Comparison of ENCODE assay signal across 28 mouse cellular contexts in the genomic region with DNA sequence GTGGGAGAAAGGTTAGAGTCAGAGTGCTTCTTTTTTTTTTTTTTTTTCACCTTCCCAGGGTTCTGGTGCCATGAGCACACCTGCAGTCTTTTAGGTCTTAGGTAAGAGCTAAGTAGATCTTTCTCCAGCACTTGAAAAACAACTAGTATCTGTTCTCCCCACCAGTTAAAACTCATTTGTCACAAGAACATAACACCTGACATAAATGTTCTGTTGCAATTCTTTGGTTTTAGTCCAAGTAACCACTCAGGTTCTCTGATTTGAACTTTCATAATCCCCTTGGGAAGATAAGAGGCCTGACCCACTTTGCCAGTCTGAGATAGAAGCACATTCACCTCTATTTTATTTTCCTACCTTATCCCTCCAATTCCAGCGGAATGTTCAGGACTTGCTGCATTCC.
DNase-seq lines count a peak whose midpoint lies in the region; ATAC-seq and TF ChIP-seq lines count a peak whose summit lies in the region.
"Had no signal": no experiment of that assay in that cellular context is flagged by ENCODE, and none has a peak within 500 bp of the region (broad histone marks: within the 10 kb centered on the region; RNA-seq: fewer than 3 reads in every experiment).

No protein-coding gene starts in this region.

- no peaks in the 10 kb centered on the region for H3K4me1 ChIP-seq in lung, embryonic 15.5 days
- no peaks in the 10 kb centered on the region; the same call in 1 of the 2 replicates for H3K4me1 ChIP-seq in lung, adult 2 months (ENCODE audit: control insufficient read depth, insufficient read depth, low read length)
- peaks cover 6% of the 10 kb centered on the region; the same call in 1 of the 2 replicates for H3K4me1 ChIP-seq in intestine, embryonic 16.5 days (ENCODE audit: control insufficient read depth, insufficient read depth, low read length)
- H3K4me1 ChIP-seq: embryonic facial prominence, embryonic 13.5 days; heart, embryonic 10.5 days; heart, embryonic 15.5 days; kidney, embryonic 15.5 days had no signal

- ATAC-seq in lung, embryonic 15.5 days (ENCODE audit: borderline replicate concordance, extremely low read depth, low FRiP score, low TSS enrichment) = peak; percentile 75; the same call in 1 of the 2 replicates
- peak; percentile 60 for ATAC-seq in intestine, embryonic 16.5 days
- ATAC-seq: CD4-positive, CD25-positive, alpha-beta regulatory T cell, adult 4 months; forebrain, postnatal 0 days; hindbrain, embryonic 16.5 days had no signal

- no peaks in the 10 kb centered on the region for H3K36me3 ChIP-seq in lung, embryonic 15.5 days
- no peaks in the 10 kb centered on the region for H3K36me3 ChIP-seq in intestine, embryonic 16.5 days (ENCODE audit: control insufficient read depth, insufficient read depth, low read length)
- H3K36me3 ChIP-seq: embryonic facial prominence, embryonic 13.5 days; heart, embryonic 10.5 days; heart, embryonic 15.5 days; kidney, embryonic 15.5 days had no signal

- no peak overlapping the region for H3K4me3 ChIP-seq in lung, embryonic 15.5 days
- H3K4me3 ChIP-seq in lung, adult 2 months (replicated peaks; ENCODE audit: extremely low read depth, low read depth, low read length) = no peak overlapping the region
- H3K4me3 ChIP-seq in intestine, embryonic 16.5 days (ENCODE audit: low read length) = no peak overlapping the region
- H3K4me3 ChIP-seq: embryonic facial prominence, embryonic 13.5 days; heart, embryonic 10.5 days; heart, embryonic 15.5 days; kidney, embryonic 15.5 days; layer of hippocampus, adult 2 months had no signal

- H3K9ac ChIP-seq in lung, embryonic 15.5 days = no peak overlapping the region
- no peak overlapping the region for H3K9ac ChIP-seq in intestine, embryonic 16.5 days (ENCODE audit: low read depth, low read length)
- H3K9ac ChIP-seq: embryonic facial prominence, embryonic 13.5 days; forebrain, postnatal 0 days; heart, embryonic 15.5 days; kidney, embryonic 15.5 days; liver, embryonic 14.5 days had no signal

- no peak overlapping the region for H3K4me2 ChIP-seq in lung, embryonic 15.5 days
- H3K4me2 ChIP-seq in intestine, embryonic 16.5 days (ENCODE audit: low read depth, low read length) = no peak overlapping the region
- H3K4me2 ChIP-seq: embryonic facial prominence, embryonic 13.5 days; heart, embryonic 15.5 days; kidney, embryonic 15.5 days had no signal

- DNase-seq in lung, adult 2 months = no peak
- peak; percentile 73 for DNase-seq in lung, postnatal 36 days
- no peak for DNase-seq in cerebellum, adult 11-12 months
- no peak for DNase-seq in testis, postnatal 10 days (ENCODE audit: low spot score)
- no peak for DNase-seq in layer of hippocampus, adult 9-10 months (ENCODE audit: low spot score)
- DNase-seq: adrenal gland, postnatal 25 days; cerebellum, adult 18-20 months; cerebellum, postnatal 10 days; forebrain, postnatal 0 days; gastrocnemius, postnatal 14 days; heart, adult 11 months; left cerebral cortex, postnatal 4 days; midbrain, embryonic 14.5 days; retina, postnatal 1 day; right cerebral cortex, postnatal 14 days; spleen, adult 18-20 months; thymus, postnatal 14 days had no signal

- H3K27me3 ChIP-seq in lung, embryonic 15.5 days = no peaks in the 10 kb centered on the region
- H3K27me3 ChIP-seq in intestine, embryonic 16.5 days (replicated peaks; ENCODE audit: control insufficient read depth, insufficient read depth, low read length) = no peaks in the 10 kb centered on the region
- H3K27me3 ChIP-seq: embryonic facial prominence, embryonic 13.5 days; heart, embryonic 15.5 days; kidney, embryonic 15.5 days had no signal

- TF ChIP-seq CTCF in lung, adult 2 months (IDR thresholded peaks at IDR 0.05; ENCODE audit: insufficient read depth, low read length) = no peak

- no peak for TF ChIP-seq POLR2A in lung, adult 2 months (IDR thresholded peaks at IDR 0.05; ENCODE audit: borderline replicate concordance, extremely low read depth, low read depth, low read length)

- 61% methylated on average over 1 of the region's 1 CpGs for WGBS in lung, embryonic 15.5 days
- 64% methylated on average over 1 of the region's 1 CpGs for WGBS in lung, adult 2 months
- 59% methylated on average over 1 of the region's 1 CpGs for WGBS in intestine, embryonic 16.5 days

- peak overlapping the region; percentile 20; the same call in 1 of the 2 replicates for H3K27ac ChIP-seq in lung, embryonic 15.5 days
- H3K27ac ChIP-seq in intestine, embryonic 16.5 days (ENCODE audit: low read length) = peak overlapping the region; percentile 65
- H3K27ac ChIP-seq: embryonic facial prominence, embryonic 13.5 days; heart, embryonic 10.5 days; heart, embryonic 15.5 days; kidney, embryonic 15.5 days; layer of hippocampus, adult 2 months; liver, embryonic 14.5 days; macrophage had no signal

- no peaks in the 10 kb centered on the region for H3K9me3 ChIP-seq in lung, embryonic 15.5 days
- H3K9me3 ChIP-seq in intestine, embryonic 16.5 days (ENCODE audit: control insufficient read depth, low read length) = no peaks in the 10 kb centered on the region
- H3K9me3 ChIP-seq: embryonic facial prominence, embryonic 13.5 days; heart, embryonic 10.5 days; heart, embryonic 15.5 days; kidney, embryonic 15.5 days had no signal
